Mouse (Mus musculus): ENCODE results near the gene Ttn.

Ttn gene

DNA sequence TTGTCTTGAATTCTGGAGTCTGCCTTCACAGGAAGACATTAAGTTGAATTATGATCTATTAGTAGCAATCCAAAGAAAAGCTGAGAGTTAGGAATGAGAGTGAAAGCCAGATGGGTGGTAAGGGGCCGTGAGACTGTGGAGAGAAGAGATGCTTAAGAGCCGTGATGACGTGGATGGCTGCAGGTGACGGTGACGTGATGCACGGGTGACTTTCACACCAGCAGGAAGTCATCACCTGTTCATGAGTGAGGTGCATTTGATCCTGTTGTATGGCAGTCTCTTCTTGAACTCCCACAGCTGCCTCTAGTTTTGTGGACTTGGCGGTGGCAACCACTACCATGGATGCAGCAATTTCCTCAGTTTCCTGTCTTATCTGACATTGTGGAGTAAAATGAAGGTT, 16.8 kb downstream of the Ttn start:
- no peak for DNase-seq (ENCODE audit: low spot score in 2 of 2)

DNA sequence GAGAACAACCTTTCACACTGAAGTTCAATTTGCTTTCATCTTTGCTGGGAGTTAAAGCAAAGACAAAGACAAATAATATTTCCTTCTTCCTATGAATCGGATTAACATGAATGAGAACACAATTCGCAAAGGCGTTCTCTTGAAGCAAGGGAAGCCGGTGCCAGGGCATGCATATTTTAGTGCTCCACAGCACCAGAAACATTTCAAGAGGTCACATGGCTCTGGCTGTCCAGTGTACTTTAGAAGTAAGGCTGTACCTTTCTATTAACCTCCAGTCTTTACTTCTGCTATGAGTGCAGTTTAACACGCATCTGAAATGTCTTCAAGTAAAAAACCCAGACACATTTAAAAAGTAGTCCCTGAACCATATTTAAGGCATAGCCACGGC, 20.3 kb downstream of the Ttn start:
- DNase-seq (ENCODE audit: low spot score in 2 of 2) = no peak

DNA sequence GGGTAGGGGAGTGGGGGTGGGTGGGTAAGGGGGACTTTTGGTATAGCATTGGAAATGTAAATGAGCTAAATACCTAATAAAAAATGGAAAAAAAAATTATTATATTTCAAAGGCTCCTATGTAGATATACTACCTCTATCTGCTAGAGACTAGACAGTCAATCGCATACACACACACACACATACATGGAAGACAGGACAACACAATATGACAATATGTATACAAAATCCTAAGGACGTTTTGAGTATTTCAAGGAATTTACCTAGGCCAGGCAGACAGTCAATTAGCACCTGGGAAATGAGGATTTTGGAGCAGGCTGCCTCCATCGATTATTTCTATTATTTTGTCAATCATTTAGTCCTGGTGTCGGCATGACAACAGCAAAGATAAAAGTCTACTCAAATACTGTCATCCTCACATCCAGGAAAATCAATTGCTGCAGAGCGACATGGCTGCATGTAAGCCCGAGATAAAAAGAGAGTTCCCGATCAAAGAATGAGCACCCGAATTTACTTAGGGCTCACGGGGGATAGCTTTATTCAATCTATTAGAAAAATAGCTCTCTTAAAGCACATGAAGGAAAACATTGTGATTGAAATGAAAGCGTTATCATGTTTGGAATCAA, 20.8 kb downstream of the Ttn start:
- no peak for DNase-seq (ENCODE audit: low spot score in 2 of 2)

DNA sequence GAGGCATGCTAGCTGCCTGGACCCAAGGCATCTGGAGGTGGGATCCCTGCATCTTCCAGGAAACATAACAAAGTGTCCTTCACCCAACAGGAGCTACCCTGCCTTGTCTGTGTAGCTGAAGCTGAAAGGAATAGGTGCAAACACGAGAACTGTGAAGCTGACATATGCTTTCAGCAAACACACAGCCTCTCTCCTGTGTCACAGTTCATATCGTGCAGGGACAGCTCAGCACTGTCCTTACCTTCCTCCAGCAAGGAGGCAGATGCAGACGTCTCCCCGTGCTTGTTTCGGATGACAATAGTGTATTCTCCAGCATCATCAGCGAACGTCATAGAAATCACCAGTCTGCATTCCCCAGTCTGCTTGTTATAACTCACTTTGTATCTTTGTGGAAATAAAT, 32.6 kb downstream of the Ttn start:
- DNase-seq (ENCODE audit: low spot score in 2 of 2) = no peak

DNA sequence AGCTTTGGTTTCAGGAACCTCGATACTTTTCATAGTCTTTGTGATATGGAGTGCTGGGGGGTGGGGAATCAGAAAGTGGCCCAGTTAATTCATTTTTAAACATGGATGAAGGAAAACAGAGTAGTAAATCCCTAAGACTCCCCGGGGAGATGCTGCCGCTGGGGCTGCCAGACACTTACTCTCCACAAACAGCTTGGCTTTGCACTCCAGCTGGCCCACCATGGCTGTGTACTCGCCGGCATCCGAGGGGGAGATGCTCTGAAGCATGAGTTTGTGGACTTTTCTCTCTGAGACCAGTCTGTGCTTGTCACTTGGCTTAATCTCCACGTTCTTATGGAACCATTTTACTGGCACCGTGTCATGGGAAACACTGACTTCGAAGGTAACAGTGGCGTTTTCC, 43.8 kb downstream of the Ttn start:
- DNase-seq (ENCODE audit: low spot score in 2 of 2) = no peak

DNA sequence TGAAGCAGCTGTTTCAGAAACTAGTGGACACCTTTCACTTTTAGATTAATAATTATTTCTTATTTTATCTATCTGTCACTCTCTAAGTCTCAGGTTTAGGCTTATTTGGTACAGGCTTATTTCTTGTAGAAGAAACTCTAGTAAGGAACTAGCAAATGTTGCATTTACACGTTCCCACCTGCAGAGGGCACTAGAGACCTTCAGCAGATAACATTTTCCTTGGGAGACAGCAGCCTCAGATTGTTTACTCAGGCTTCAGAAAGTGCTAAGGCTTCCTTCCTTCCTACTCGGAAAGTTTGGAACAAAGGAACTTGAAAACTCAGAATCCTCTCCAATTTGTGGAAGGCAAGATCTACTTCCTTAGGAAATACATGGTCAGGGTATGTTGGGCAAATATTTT, 52.6 kb downstream of the Ttn start:
- DNase-seq (ENCODE audit: low spot score in 2 of 2) = peak; percentile 31 to 48

GRCm38 (mm10) chr2:76928816-76929215, 53.5 kb downstream of the Ttn start:
- DNase-seq (ENCODE audit: low spot score in 2 of 2) = no peak

DNA sequence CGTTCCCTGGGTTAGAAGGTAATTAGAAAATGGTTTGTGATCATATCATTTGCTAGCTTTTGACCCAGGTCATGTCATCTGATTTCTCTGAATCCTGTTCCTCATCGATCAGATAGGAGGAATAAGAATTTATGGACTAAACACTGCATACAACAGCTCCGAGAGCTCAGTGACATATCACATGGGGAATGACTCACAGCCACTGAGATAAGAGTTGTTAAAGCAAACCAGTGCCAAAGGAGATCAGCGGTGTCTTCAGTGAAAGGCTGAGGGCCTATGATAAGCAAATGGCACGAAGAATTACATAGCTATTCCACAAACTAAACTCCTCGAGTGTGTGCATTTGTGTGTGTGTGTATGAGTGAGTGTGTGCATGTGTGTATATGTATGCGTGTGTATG, 54.0 kb downstream of the Ttn start:
- no peak for DNase-seq (ENCODE audit: low spot score in 2 of 2)

GRCm38 (mm10) chr2:76926927-76927326, 55.4 kb downstream of the Ttn start:
- DNase-seq (ENCODE audit: low spot score in 2 of 2) = no peak

DNA sequence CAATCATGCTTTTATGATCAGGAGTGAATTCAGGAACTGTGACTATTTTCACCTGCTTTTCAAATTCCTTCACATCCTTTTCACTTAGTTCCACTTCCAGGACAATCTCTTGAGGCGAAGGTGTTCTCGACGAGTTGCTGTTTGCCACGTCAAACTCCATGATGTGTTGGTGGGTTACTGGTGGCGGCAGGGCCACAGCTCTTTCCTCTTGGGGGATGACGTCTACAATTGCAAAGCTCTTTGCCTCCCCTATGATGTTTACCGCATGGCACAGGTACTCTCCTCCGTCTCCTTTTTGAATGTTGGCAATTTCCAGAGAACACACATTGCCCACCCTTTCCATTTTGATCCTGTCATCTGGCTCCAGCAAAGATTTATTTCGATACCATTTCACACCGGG, 67.4 kb downstream of the Ttn start:
- DNase-seq (ENCODE audit: low spot score in 2 of 2) = no peak

- no peak for DNase-seq (ENCODE audit: low spot score in 2 of 2)
Measured at GRCm38 (mm10) chr2:76908705-76909457, 73.5 kb downstream of the Ttn start.

DNA sequence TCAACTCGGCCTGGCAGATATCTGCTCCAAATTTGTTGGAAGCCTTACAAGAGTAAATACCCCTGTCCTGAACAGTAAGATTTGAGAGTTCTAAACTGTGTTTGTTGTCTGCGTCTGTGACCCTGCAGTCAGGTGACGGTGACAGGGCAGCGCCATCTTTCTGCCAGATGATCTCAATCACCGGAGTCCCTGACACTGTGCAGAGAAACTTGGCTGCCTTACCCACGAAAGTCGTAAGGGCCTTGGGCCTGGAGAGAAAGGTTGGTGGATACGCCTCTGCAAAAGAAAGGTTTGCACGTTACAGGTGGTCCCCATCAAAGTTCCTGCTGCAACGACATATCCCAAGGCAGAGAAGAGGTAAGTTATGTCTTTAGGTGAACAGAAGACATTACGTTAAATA, 79.0 kb downstream of the Ttn start:
- DNase-seq (ENCODE audit: low spot score in 2 of 2) = no peak

DNA sequence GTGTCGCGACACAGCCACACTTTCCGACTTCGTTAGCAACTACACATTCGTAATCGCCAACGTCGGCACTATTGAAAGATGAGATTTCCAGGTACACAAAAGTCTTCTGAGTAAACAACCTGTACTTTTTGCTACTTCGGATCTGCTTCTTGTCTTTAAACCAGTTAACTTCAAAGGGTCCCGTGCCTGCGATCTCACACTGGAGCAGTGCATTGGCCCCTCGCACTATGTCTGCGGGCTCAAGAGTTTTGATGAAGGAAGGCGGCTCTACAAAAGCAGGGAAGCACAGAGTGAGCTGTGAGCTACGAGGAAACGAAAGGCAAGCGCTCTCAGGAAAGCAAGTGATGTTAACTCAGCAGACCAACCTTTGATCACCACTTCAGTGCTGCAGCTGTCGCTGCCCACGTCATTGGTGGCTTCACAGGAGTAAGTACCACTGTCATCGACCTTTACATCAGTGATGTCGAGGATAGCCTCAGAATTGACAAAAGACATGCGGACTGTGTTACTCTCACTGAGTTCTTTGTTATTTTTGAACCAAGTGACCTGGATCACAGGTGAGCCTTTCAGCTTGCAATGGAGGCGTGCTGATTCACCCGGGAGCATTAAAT, 80.8 kb downstream of the Ttn start:
- DNase-seq (ENCODE audit: low spot score in 2 of 2) = no peak

DNA sequence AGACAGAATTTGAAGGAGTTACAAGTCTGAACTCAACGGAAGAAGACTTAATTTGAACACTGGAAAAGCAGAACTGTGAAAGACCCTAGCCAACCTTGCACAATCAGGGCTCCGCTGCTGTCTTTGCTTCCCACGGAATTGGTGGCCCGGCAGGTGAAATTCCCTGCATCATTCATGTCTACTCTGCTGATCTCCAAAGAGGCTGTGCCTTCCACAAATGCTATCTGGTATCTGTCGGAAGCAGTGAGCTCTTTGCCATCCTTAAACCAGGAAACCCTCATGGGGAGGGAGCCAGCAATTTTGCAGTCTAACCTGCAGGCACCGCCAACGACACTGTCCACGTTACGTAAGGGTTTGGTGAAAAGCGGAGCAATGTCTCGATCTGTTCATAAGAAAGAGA, 82.5 kb downstream of the Ttn start:
- no peak for DNase-seq (ENCODE audit: low spot score in 2 of 2)

- DNase-seq (ENCODE audit: low spot score in 2 of 2) = no peak
Measured at GRCm38 (mm10) chr2:76896990-76897389, 85.4 kb downstream of the Ttn start.

GRCm38 (mm10) chr2:76895327-76895726, 87.0 kb downstream of the Ttn start:
- no peak for DNase-seq (ENCODE audit: low spot score in 2 of 2)

- no peak for DNase-seq (ENCODE audit: low spot score in 2 of 2)
Measured at GRCm38 (mm10) chr2:76888721-76889120, 93.6 kb downstream of the Ttn start.

DNA sequence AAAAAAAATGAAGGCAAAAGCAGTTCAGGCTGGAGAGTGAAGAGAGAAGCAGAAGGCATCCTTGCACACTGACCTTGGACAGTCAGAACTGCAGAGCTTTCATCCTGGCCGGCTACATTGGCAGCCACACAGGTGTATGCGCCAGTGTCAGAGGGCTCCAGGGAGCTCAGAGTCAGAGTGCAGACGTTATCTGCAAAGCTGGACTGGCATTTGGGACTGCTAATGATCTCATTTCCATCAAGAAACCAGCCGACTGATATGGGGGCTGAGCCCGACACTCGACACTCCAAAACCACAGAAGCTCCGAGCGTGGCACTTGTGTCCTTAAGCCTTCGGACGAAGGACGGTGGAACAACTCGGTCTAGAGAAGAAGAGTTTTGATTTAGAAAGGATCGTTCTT, 96.5 kb downstream of the Ttn start:
- DNase-seq (ENCODE audit: low spot score in 2 of 2) = no peak

DNA sequence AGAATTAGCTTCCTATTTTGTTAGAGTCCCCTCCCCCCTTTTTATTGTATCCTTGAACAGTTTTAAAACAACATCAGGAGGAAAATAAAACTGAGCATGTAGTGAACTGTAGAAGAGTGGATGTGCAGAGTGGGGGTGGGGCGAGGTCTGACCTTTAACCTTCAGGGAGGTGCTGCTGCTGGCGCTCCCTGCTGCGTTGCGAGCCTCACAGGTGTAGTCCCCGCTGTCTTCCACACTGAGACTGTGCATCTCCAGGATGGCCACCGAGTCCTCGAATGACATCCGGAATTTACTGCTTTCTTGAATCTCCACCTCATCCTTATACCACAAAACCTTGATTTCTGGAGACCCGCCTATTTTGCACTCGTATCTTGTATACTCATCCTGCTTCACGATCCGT, 100.9 kb downstream of the Ttn start:
- no peak for DNase-seq (ENCODE audit: low spot score in 2 of 2)

DNA sequence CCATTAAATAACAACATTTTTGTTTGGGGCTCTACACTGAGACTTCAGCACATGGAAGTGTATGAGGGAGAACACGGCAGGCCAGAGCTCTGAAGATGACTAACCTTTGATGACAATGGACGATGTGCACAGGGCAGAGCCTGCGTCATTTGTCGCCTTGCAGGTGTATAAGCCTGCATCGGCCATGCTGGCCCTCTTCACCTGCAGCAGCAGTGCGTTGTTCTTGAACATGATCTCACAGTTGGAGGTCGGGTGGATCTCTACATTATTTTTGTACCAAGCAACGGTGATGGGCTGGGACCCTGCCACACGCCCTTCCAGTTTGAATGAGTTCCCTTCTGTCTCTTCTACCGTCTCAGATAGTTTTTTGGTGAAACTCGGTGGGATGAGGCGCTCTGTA, 106.8 kb downstream of the Ttn start:
- DNase-seq (ENCODE audit: low spot score in 2 of 2) = no peak

GRCm38 (mm10) chr2:76866928-76867327, 115.4 kb downstream of the Ttn start:
- no peak for DNase-seq (ENCODE audit: low spot score in 2 of 2)

- DNase-seq (ENCODE audit: low spot score in 2 of 2) = no peak
Measured at GRCm38 (mm10) chr2:76865497-76865896, 116.8 kb downstream of the Ttn start.

GRCm38 (mm10) chr2:76861327-76861726, 121.0 kb downstream of the Ttn start:
- DNase-seq (ENCODE audit: low spot score in 2 of 2) = no peak
